Mouse (Mus musculus) heart, embryonic 10.5 days (tissue): ENCODE results near the gene Hecw2. TPM values are rescaled to one million over a fixed set of nuclear protein-coding genes. Genes with fewer than 3 reads are reported as not detected.

Experiments
- DNase-seq: peaks from one replicate; pipeline ENCODE4 v3.0.0-alpha.2; 2017; ENCODE audit warnings: low spot score
- H3K27ac ChIP-seq: fragments of 300-500 bp; sonication (generic); 2 replicates; pipeline ENCODE4 v1.5.1; 2016; ENCODE audit warnings: mild to moderate bottlenecking
- H3K27me3 ChIP-seq: fragments of 300-500 bp; sonication (generic); 2 replicates; pipeline ENCODE4 v1.6.1; 2016; ENCODE audit warnings: mild to moderate bottlenecking; ENCODE audit not compliant: poor library complexity, insufficient read depth, severe bottlenecking
- H3K36me3 ChIP-seq: fragments of 300-500 bp; sonication (generic); 2 replicates; pipeline ENCODE4 v1.6.1; 2016; ENCODE audit warnings: mild to moderate bottlenecking, moderate library complexity
- H3K4me1 ChIP-seq: fragments of 300-500 bp; sonication (generic); 2 replicates; pipeline ENCODE4 v1.6.1; 2016; ENCODE audit warnings: mild to moderate bottlenecking
- H3K4me3 ChIP-seq: fragments of 300-500 bp; sonication (generic); 2 replicates; pipeline ENCODE4 v1.5.1; 2016; ENCODE audit warnings: mild to moderate bottlenecking, moderate library complexity
- H3K9me3 ChIP-seq: fragments of 300-500 bp; sonication (generic); 2 replicates; pipeline ENCODE4 v1.6.1; 2016; ENCODE audit warnings: mild to moderate bottlenecking, moderate library complexity
- WGBS: fragments of 180-500 bp; shearing (Covaris S2); methylation state at CpG from one replicate; pipeline ENCODE4 v1.1.7; 2016; 5-methylcytosine and 5-hydroxymethylcytosine counted together
- polyA plus RNA-seq: library from polyadenylated mRNA; unstranded; fragments of >200 nt; fragmentation: Nextera tagmentation; extraction: Ambion mirVana; gene quantifications from 2 replicates; pipeline ENCODE4 v1.2.1, GENCODE M21; 2016

The Hecw2 gene
- polyA plus RNA-seq, 1 experiment from 2014 or later = 5.2 TPM

- H3K9me3 ChIP-seq = no peaks in the 10 kb centered on the region
- H3K4me1 ChIP-seq = no peaks in the 10 kb centered on the region
- H3K27me3 ChIP-seq = no peaks in the 10 kb centered on the region
- 88% methylated on average over 5 of the region's 5 CpGs for WGBS
- H3K36me3 ChIP-seq = no peaks in the 10 kb centered on the region
- no peak overlapping the region for H3K27ac ChIP-seq
- no peak overlapping the region for H3K4me3 ChIP-seq
- DNase-seq = no peak
Observed at GRCm38 (mm10) chr1:53894299-53894698, 300.7 kb downstream of the Hecw2 start.

GRCm38 (mm10) chr1:53890380-53890779 is 304.6 kb downstream of the Hecw2 start:
- WGBS = 40% methylated on average over 3 of the region's 3 CpGs
- H3K27ac ChIP-seq = no peak overlapping the region
- H3K9me3 ChIP-seq = no peaks in the 10 kb centered on the region
- no peak for DNase-seq
- no peak overlapping the region for H3K4me3 ChIP-seq
- no peaks in the 10 kb centered on the region for H3K36me3 ChIP-seq
- H3K4me1 ChIP-seq = no peaks in the 10 kb centered on the region
- H3K27me3 ChIP-seq = no peaks in the 10 kb centered on the region

- no peaks in the 10 kb centered on the region for H3K4me1 ChIP-seq
- WGBS = 87% methylated on average over 3 of the region's 3 CpGs
- no peaks in the 10 kb centered on the region for H3K36me3 ChIP-seq
- no peak overlapping the region for H3K27ac ChIP-seq
- no peaks in the 10 kb centered on the region for H3K9me3 ChIP-seq
- DNase-seq = no peak
- H3K4me3 ChIP-seq = no peak overlapping the region
- H3K27me3 ChIP-seq = no peaks in the 10 kb centered on the region
Observed at GRCm38 (mm10) chr1:53889806-53890205, 305.2 kb downstream of the Hecw2 start.

- H3K36me3 ChIP-seq = no peaks in the 10 kb centered on the region
- DNase-seq = no peak
- H3K4me1 ChIP-seq = no peaks in the 10 kb centered on the region
- no peaks in the 10 kb centered on the region for H3K27me3 ChIP-seq
- WGBS = 67% methylated on average over 2 of the region's 2 CpGs
- no peaks in the 10 kb centered on the region for H3K9me3 ChIP-seq
- H3K27ac ChIP-seq = no peak overlapping the region
- no peak overlapping the region for H3K4me3 ChIP-seq
Observed at GRCm38 (mm10) chr1:53882480-53882879, 312.5 kb downstream of the Hecw2 start.

- WGBS = 81% methylated on average over 5 of the region's 5 CpGs
- DNase-seq = no peak
- H3K27ac ChIP-seq = no peak overlapping the region
- no peaks in the 10 kb centered on the region for H3K4me1 ChIP-seq
- H3K27me3 ChIP-seq = no peaks in the 10 kb centered on the region
- H3K4me3 ChIP-seq = no peak overlapping the region
- no peaks in the 10 kb centered on the region for H3K9me3 ChIP-seq
- H3K36me3 ChIP-seq = 0 out of 2 replicates have a peak, but pooled peaks cover 3% of the 10 kb centered on the region
Observed at GRCm38 (mm10) chr1:53875919-53876318, 319.0 kb downstream of the Hecw2 start.

- 81% methylated on average over 2 of the region's 2 CpGs for WGBS
- Histone ChIP-seq H3K4me3 (no peak overlapping the region), H3K36me3 (0 out of 2 replicates have a peak, but pooled peaks cover 6% of the 10 kb centered on the region), H3K4me1 (0 out of 2 replicates have a peak, but pooled peaks cover 5% of the 10 kb centered on the region), H3K9me3 (no peaks in the 10 kb centered on the region), H3K27ac (no peak overlapping the region), H3K27me3 (no peaks in the 10 kb centered on the region)
- DNase-seq = no peak
Observed at GRCm38 (mm10) chr1:53867316-53867715, 327.7 kb downstream of the Hecw2 start.

- H3K27ac ChIP-seq = no peak overlapping the region
- no peaks in the 10 kb centered on the region for H3K27me3 ChIP-seq
- WGBS = 40% methylated on average over 3 of the region's 3 CpGs
- no peaks in the 10 kb centered on the region for H3K9me3 ChIP-seq
- 0 out of 2 replicates have a peak, but pooled peaks cover 4% of the 10 kb centered on the region for H3K36me3 ChIP-seq
- DNase-seq = no peak
- 0 out of 2 replicates have a peak, but pooled peaks cover 5% of the 10 kb centered on the region for H3K4me1 ChIP-seq
- H3K4me3 ChIP-seq = no peak overlapping the region
Observed at GRCm38 (mm10) chr1:53866374-53866902, 328.5 kb downstream of the Hecw2 start.

- H3K27me3 ChIP-seq = no peaks in the 10 kb centered on the region
- WGBS = 88% methylated on average over 3 of the region's 3 CpGs
- no peak for DNase-seq
- H3K36me3 ChIP-seq = 0 out of 2 replicates have a peak, but pooled peaks cover 2% of the 10 kb centered on the region
- 0 out of 2 replicates have a peak, but pooled peaks cover 5% of the 10 kb centered on the region for H3K4me1 ChIP-seq
- H3K9me3 ChIP-seq = no peaks in the 10 kb centered on the region
- no peak overlapping the region for H3K27ac ChIP-seq
- H3K4me3 ChIP-seq = no peak overlapping the region
Observed at GRCm38 (mm10) chr1:53864046-53864445, 330.9 kb downstream of the Hecw2 start.

- Histone ChIP-seq H3K9me3 (no peaks in the 10 kb centered on the region), H3K36me3 (0 out of 2 replicates have a peak, but pooled peaks cover 2% of the 10 kb centered on the region), H3K27me3 (no peaks in the 10 kb centered on the region), H3K27ac (no peak overlapping the region), H3K4me3 (no peak overlapping the region), H3K4me1 (no peaks in the 10 kb centered on the region)
- DNase-seq = no peak
- 71% methylated on average over 3 of the region's 3 CpGs for WGBS
Observed at GRCm38 (mm10) chr1:53860611-53861010, 334.4 kb downstream of the Hecw2 start.

GRCm38 (mm10) chr1:53859175-53859574 is 335.8 kb downstream of the Hecw2 start:
- Histone ChIP-seq H3K36me3 (no peaks in the 10 kb centered on the region), H3K27me3 (no peaks in the 10 kb centered on the region), H3K9me3 (no peaks in the 10 kb centered on the region), H3K27ac (no peak overlapping the region), H3K4me1 (no peaks in the 10 kb centered on the region), H3K4me3 (no peak overlapping the region)
- no peak for DNase-seq

- Histone ChIP-seq H3K9me3 (no peaks in the 10 kb centered on the region), H3K4me3 (no peak overlapping the region), H3K4me1 (no peaks in the 10 kb centered on the region), H3K27me3 (no peaks in the 10 kb centered on the region), H3K27ac (no peak overlapping the region), H3K36me3 (no peaks in the 10 kb centered on the region)
- DNase-seq = no peak
- 90% methylated on average over 7 of the region's 7 CpGs for WGBS
Observed at GRCm38 (mm10) chr1:53856501-53857103, 338.4 kb downstream of the Hecw2 start.

- H3K27ac ChIP-seq = no peak overlapping the region
- H3K9me3 ChIP-seq = no peaks in the 10 kb centered on the region
- H3K36me3 ChIP-seq = peaks cover 2% of the 10 kb centered on the region; the same call in 1 of the 2 replicates
- H3K4me1 ChIP-seq = no peaks in the 10 kb centered on the region
- WGBS = 89% methylated on average over 7 of the region's 7 CpGs
- no peak overlapping the region for H3K4me3 ChIP-seq
- DNase-seq = no peak
- H3K27me3 ChIP-seq = no peaks in the 10 kb centered on the region
Observed at GRCm38 (mm10) chr1:53855732-53856131, 339.2 kb downstream of the Hecw2 start.

- DNase-seq = no peak
- no peak overlapping the region for H3K4me3 ChIP-seq
- no peaks in the 10 kb centered on the region for H3K27me3 ChIP-seq
- H3K9me3 ChIP-seq = no peaks in the 10 kb centered on the region
- H3K27ac ChIP-seq = no peak overlapping the region
- WGBS = 88% methylated on average over 3 of the region's 3 CpGs
- no peaks in the 10 kb centered on the region for H3K4me1 ChIP-seq
- peaks cover 7% of the 10 kb centered on the region; the same call in 1 of the 2 replicates for H3K36me3 ChIP-seq
Observed at GRCm38 (mm10) chr1:53852086-53852610, 342.8 kb downstream of the Hecw2 start.
